Mouse (Mus musculus): ENCODE data around the gene Gm6588. TPM values are rescaled to one million over a fixed set of nuclear protein-coding genes. Genes with fewer than 3 reads are reported as not detected.

Gm6588 gene
- polyA plus RNA-seq, 1 experiment from 2014 or later, result not detected

- 0 out of 2 replicates have a peak, but pooled peaks have one; percentile 35 for ATAC-seq
- Histone ChIP-seq H3K4me1 (replicated peaks) (0 out of 2 replicates have a peak, but pooled peaks cover 3% of the 10 kb centered on the region), H3K27me3 (replicated peaks) (peaks cover 7% of the 10 kb centered on the region), H3K27ac (no peak overlapping the region), H3K4me3 (replicated peaks) (no peak overlapping the region), H3K36me3 (no peaks in the 10 kb centered on the region), H3K4me2 (replicated peaks) (peak overlapping the region; percentile 40; the same call in 1 of the 2 replicates), H3K9ac (no peak overlapping the region), H3K9me3 (no peaks in the 10 kb centered on the region)
- 13% methylated on average over 19 of the region's 19 CpGs for WGBS
Observed at GRCm38 (mm10) chr5:112428944-112429343, 20.3 kb upstream of the Gm6588 start.

GRCm38 (mm10) chr5:112431120-112431775, 18.0 kb upstream of the Gm6588 start:
- H3K27me3 ChIP-seq (replicated peaks), result peaks cover 7% of the 10 kb centered on the region
- no peaks in the 10 kb centered on the region for H3K9me3 ChIP-seq
- 18% methylated on average over 14 of the region's 14 CpGs for WGBS
- no peak overlapping the region for H3K4me3 ChIP-seq (replicated peaks)
- H3K36me3 ChIP-seq, result no peaks in the 10 kb centered on the region
- peak; percentile 50 for ATAC-seq
- no peak overlapping the region for H3K27ac ChIP-seq
- 0 out of 2 replicates have a peak, but pooled peaks cover 3% of the 10 kb centered on the region for H3K4me1 ChIP-seq (replicated peaks)
- no peak overlapping the region for H3K9ac ChIP-seq
- H3K4me2 ChIP-seq (replicated peaks), result peak overlapping the region; percentile 48

GRCm38 (mm10) chr5:112432033-112432432, 17.2 kb upstream of the Gm6588 start:
- H3K4me1 ChIP-seq (replicated peaks), result 0 out of 2 replicates have a peak, but pooled peaks cover 3% of the 10 kb centered on the region
- H3K27me3 ChIP-seq (replicated peaks), result peaks cover 7% of the 10 kb centered on the region
- ATAC-seq, result no peak
- H3K4me3 ChIP-seq (replicated peaks), result no peak overlapping the region
- no peak overlapping the region for H3K9ac ChIP-seq
- H3K4me2 ChIP-seq (replicated peaks), result no peak overlapping the region
- no peaks in the 10 kb centered on the region for H3K36me3 ChIP-seq
- H3K27ac ChIP-seq, result no peak overlapping the region
- no peaks in the 10 kb centered on the region for H3K9me3 ChIP-seq
- WGBS, result 82% methylated on average over 5 of the region's 5 CpGs

GRCm38 (mm10) chr5:112433004-112433403, 16.2 kb upstream of the Gm6588 start:
- H3K27ac ChIP-seq, result no peak overlapping the region
- peaks cover 7% of the 10 kb centered on the region for H3K27me3 ChIP-seq (replicated peaks)
- H3K36me3 ChIP-seq, result no peaks in the 10 kb centered on the region
- H3K4me1 ChIP-seq (replicated peaks), result 0 out of 2 replicates have a peak, but pooled peaks cover 3% of the 10 kb centered on the region
- ATAC-seq, result no peak
- no peaks in the 10 kb centered on the region for H3K9me3 ChIP-seq
- H3K4me2 ChIP-seq (replicated peaks), result no peak overlapping the region
- no peak overlapping the region for H3K9ac ChIP-seq
- H3K4me3 ChIP-seq (replicated peaks), result no peak overlapping the region
- WGBS, result 1% methylated on average over 8 of the region's 8 CpGs

GRCm38 (mm10) chr5:112438535-112438934, 10.7 kb upstream of the Gm6588 start:
- H3K27ac ChIP-seq, result no peak overlapping the region
- no peaks in the 10 kb centered on the region for H3K9me3 ChIP-seq
- no peaks in the 10 kb centered on the region for H3K27me3 ChIP-seq (replicated peaks)
- WGBS, result 49% methylated on average over 10 of the region's 10 CpGs
- no peaks in the 10 kb centered on the region for H3K4me1 ChIP-seq (replicated peaks)
- H3K4me2 ChIP-seq (replicated peaks), result no peak overlapping the region
- H3K9ac ChIP-seq, result no peak overlapping the region
- no peak for ATAC-seq
- no peaks in the 10 kb centered on the region for H3K36me3 ChIP-seq
- no peak overlapping the region for H3K4me3 ChIP-seq (replicated peaks)

- no peak overlapping the region for H3K9ac ChIP-seq
- no peaks in the 10 kb centered on the region for H3K27me3 ChIP-seq (replicated peaks)
- no peak overlapping the region for H3K27ac ChIP-seq
- no peak overlapping the region for H3K4me3 ChIP-seq (replicated peaks)
- 0 out of 2 replicates have a peak, but pooled peaks cover 3% of the 10 kb centered on the region for H3K4me1 ChIP-seq (replicated peaks)
- H3K9me3 ChIP-seq, result no peaks in the 10 kb centered on the region
- no peak overlapping the region for H3K4me2 ChIP-seq (replicated peaks)
- ATAC-seq, result no peak
- WGBS, result 67% methylated on average over 9 of the region's 9 CpGs
- H3K36me3 ChIP-seq, result no peaks in the 10 kb centered on the region
Observed at GRCm38 (mm10) chr5:112453088-112453487, 3.9 kb downstream of the Gm6588 start.

GRCm38 (mm10) chr5:112454966-112455555, 5.8 kb downstream of the Gm6588 start:
- H3K4me2 ChIP-seq (replicated peaks), result no peak overlapping the region
- H3K36me3 ChIP-seq, result no peaks in the 10 kb centered on the region
- H3K9me3 ChIP-seq, result no peaks in the 10 kb centered on the region
- 0 out of 2 replicates have a peak, but pooled peaks cover 3% of the 10 kb centered on the region for H3K4me1 ChIP-seq (replicated peaks)
- WGBS, result 64% methylated on average over 12 of the region's 12 CpGs
- ATAC-seq, result no peak
- H3K27me3 ChIP-seq (replicated peaks), result no peaks in the 10 kb centered on the region
- no peak overlapping the region for H3K4me3 ChIP-seq (replicated peaks)
- no peak overlapping the region for H3K27ac ChIP-seq
- H3K9ac ChIP-seq, result no peak overlapping the region

GRCm38 (mm10) chr5:112459903-112460302, 10.7 kb downstream of the Gm6588 start:
- H3K27ac ChIP-seq, result no peak overlapping the region
- H3K36me3 ChIP-seq, result no peaks in the 10 kb centered on the region
- H3K9me3 ChIP-seq, result no peaks in the 10 kb centered on the region
- H3K4me2 ChIP-seq (replicated peaks), result no peak overlapping the region
- H3K4me3 ChIP-seq (replicated peaks), result no peak overlapping the region
- 61% methylated on average over 3 of the region's 3 CpGs for WGBS
- ATAC-seq, result no peak
- no peak overlapping the region for H3K9ac ChIP-seq
- H3K4me1 ChIP-seq (replicated peaks), result no peaks in the 10 kb centered on the region
- no peaks in the 10 kb centered on the region for H3K27me3 ChIP-seq (replicated peaks)

GRCm38 (mm10) chr5:112466331-112466730, 17.1 kb downstream of the Gm6588 start:
- Histone ChIP-seq H3K36me3 (no peaks in the 10 kb centered on the region), H3K4me1 (replicated peaks) (peaks cover 6% of the 10 kb centered on the region; the same call in 1 of the 2 replicates), H3K27ac (no peak overlapping the region), H3K9ac (no peak overlapping the region), H3K9me3 (no peaks in the 10 kb centered on the region), H3K4me3 (replicated peaks) (no peak overlapping the region), H3K4me2 (replicated peaks) (no peak overlapping the region), H3K27me3 (replicated peaks) (no peaks in the 10 kb centered on the region)
- no peak for ATAC-seq
- WGBS, result 39% methylated on average over 6 of the region's 6 CpGs

- no peak for ATAC-seq
Observed at GRCm38 (mm10) chr5:112468986-112469581, 19.9 kb downstream of the Gm6588 start.

GRCm38 (mm10) chr5:112470144-112470543, 20.9 kb downstream of the Gm6588 start:
- Histone ChIP-seq H3K4me1 (replicated peaks) (peaks cover 6% of the 10 kb centered on the region; the same call in 1 of the 2 replicates), H3K4me3 (replicated peaks) (no peak overlapping the region), H3K4me2 (replicated peaks) (no peak overlapping the region), H3K27ac (no peak overlapping the region), H3K27me3 (replicated peaks) (no peaks in the 10 kb centered on the region), H3K36me3 (no peaks in the 10 kb centered on the region), H3K9ac (no peak overlapping the region), H3K9me3 (no peaks in the 10 kb centered on the region)
- no peak for ATAC-seq
- 70% methylated on average over 6 of the region's 6 CpGs for WGBS

More at GRCm38 (mm10) chr5:112468986-112469581, 19.9 kb downstream of the Gm6588 start:
- no peak overlapping the region for H3K4me3 ChIP-seq (replicated peaks)
- H3K36me3 ChIP-seq, result no peaks in the 10 kb centered on the region
- no peak overlapping the region for H3K9ac ChIP-seq
- H3K9me3 ChIP-seq, result no peaks in the 10 kb centered on the region
- WGBS, result 80% methylated on average over 4 of the region's 4 CpGs
- H3K4me2 ChIP-seq (replicated peaks), result no peak overlapping the region
- H3K27ac ChIP-seq, result no peak overlapping the region
- peaks cover 6% of the 10 kb centered on the region; the same call in 1 of the 2 replicates for H3K4me1 ChIP-seq (replicated peaks)
- no peaks in the 10 kb centered on the region for H3K27me3 ChIP-seq (replicated peaks)

GRCm38 (mm10) chr5:112473453-112473852, 24.2 kb downstream of the Gm6588 start:
- Histone ChIP-seq H3K4me1 (replicated peaks) (no peaks in the 10 kb centered on the region), H3K4me2 (replicated peaks) (no peak overlapping the region), H3K9ac (no peak overlapping the region), H3K27me3 (replicated peaks) (0 out of 2 replicates have a peak, but pooled peaks cover 3% of the 10 kb centered on the region), H3K4me3 (replicated peaks) (no peak overlapping the region), H3K27ac (no peak overlapping the region), H3K36me3 (no peaks in the 10 kb centered on the region), H3K9me3 (no peaks in the 10 kb centered on the region)
- no peak for ATAC-seq
- 21% methylated on average over 6 of the region's 6 CpGs for WGBS
